Mouse (Mus musculus) cerebellum, postnatal 25 days (tissue): ENCODE data around the gene Abhd16a.

Experiments
- DNase-seq, 2 experiments: peaks; one replicate each; pipeline ENCODE4 v3.0.0; 2021; ENCODE audit warnings: mixed read lengths in 2 of 2

Gene Abhd16a

DNA sequence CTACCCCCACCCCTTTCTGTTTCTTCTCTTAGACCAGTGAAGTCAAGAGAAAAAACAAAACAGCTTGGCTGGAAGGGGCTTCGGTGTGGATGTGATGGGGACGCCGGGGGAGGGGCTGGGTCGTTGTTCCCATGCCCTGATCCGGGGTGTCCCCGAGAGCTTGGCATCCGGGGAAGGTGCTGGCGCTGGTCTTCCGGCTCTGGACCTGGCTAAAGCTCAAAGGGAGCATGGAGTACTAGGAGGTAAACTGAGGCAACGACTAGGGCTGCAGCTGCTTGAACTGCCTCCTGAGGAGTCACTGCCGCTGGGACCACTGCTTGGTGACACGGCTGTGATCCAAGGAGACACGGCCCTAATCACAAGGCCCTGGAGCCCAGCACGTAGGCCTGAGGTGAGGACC, 29.0 kb upstream of the Abhd16a start:
- peak in 1 of 2 experiments; percentile 27 for DNase-seq

DNA sequence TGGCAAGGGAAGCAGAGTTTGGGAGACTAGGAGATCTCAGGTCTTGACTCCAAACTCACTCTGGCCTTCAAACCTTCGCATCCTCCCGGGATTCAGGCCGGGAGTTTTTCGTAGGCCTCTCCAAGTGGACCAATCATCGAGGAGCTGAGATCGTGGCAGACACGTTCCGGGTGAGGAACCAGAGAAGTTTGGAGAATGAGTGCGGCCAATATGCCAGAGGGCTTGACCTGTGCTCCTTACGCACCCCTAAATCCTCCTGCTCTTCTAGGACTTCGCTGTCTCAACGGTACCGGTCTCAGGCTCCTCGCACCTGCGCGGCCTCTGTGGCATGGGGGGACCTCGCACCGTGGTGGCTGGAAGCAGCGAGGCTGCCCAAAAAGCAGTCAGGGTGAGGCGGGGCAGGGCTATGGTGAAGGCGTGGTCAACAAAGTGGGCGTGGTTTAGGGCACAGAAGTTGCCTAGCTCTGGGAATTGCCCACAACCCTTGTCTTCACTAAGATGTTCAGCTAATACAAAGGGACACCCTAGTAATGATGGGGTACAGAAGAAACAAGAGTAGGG, 28.2 kb upstream of the Abhd16a start:
- peak; percentile 29 to 57 for DNase-seq

DNA sequence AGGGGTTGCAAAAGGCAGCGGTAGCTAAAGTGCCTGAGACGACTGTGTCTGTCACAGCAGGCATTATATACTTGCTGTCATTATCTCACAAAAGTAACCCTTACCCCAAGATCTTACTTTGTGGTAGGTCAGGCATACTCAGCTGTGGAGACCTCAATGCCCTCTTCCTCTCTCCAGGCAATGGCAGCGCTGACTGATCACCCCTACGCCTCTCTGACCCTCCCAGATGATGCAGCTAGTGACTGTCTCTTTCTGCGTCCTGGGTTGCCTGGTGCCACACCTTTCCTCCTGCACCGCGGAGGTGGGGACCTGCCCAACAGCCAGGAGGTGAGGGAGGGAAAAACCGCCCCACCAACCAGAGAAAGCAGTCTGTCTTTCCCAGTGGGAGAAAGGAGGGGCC, 27.8 kb upstream of the Abhd16a start:
- DNase-seq: peak in 1 of 2 experiments; percentile 17

DNA sequence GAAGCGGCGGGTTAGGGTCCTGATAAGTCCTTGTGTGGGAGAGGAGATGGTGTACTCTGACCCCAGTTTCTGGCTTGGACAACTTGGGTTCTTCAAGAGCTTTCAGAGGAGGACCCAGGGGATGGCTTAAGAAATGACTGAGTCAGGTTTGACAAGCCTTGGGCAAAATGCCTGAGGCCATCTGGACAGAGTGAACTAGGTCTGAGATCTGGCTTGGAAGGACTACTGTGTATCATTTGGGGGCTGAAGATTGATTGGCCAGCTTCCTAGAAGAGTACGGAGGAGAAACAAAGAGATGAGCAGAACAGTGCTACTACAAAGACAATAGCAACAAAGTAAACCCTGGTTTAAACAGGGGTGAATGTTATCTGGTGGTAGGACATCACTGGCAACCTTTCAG, 25.6 kb upstream of the Abhd16a start:
- peak; percentile 52 to 70 for DNase-seq

DNA sequence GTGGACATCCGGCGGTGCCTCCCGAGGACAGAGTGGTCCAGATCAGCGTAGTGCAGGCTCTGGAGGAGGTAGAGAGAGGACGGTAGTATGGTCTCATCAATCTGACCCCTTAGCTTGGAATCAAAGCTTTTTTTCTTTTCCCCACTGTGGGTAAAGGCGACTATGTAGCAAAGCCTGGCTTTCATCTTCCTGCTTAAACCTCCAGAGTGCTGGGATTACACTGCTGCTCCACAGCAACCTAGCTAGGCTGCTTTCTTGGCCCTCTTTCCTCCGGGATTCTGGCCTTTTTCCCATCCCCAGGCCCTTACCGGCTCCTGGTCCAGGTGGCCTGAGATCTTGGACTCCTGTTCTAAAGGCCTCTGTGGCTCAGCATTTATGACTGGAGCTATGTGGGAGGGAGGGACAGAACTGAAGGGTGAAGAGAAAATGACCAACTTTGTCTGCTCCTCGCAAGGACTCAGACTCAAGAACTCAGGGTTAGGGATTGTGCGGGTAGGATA, 24.6 kb upstream of the Abhd16a start:
- DNase-seq: peak; percentile 75 to 79

DNA sequence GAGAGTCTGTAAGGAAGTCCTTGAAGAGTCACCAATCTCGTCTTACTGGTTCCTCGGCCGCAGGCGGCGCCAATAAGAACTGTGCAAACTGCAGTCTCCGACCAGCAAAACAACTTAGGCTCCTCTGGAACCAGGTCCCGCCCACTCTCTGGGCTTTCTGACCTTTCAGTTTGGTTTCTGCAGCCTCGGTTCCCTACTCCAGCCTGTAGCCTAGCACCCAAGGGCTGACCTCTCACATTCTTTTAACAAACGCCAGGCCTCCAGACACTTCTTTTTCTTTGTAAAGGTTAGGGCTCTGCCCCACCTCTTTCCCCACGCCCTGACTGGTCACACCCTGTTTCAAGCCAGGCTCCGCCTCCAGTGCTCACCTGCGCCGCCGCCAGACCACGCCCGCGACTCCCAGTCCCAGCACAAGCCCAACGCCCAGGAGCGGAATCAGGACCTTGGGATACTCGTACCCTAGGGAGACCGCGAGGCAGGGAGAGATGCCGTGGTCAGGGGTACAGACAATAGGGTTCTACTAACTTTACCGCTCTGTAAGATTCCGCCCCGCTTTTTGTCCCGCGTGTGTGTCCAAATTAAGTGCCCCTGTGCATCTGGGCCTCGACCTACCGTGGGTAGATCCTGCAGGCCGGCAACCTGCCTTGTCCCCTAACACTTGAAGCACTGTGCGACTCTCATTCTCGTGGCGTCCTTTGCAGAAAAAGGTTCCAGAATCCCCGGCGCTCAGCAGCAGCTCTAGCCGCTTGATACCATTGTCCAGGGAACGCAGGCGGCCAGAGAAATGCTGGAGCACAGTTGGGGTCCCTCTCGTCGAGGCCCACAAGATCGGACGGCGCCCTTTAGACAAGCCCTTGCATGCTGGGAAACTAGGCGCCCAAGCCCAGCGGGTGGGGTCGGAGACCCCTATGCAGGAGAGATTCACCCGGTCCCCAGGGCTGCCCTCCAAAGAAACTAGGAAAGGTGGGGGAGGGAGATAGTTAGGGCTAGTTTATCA, 23.8 kb upstream of the Abhd16a start, which contains the start of gene Ly6g6c:
Gene Ly6g6c (plus strand): TSS at position 438 of the 997 bp plus-strand sequence.
- DNase-seq: peak; percentile 71 to 83

DNA sequence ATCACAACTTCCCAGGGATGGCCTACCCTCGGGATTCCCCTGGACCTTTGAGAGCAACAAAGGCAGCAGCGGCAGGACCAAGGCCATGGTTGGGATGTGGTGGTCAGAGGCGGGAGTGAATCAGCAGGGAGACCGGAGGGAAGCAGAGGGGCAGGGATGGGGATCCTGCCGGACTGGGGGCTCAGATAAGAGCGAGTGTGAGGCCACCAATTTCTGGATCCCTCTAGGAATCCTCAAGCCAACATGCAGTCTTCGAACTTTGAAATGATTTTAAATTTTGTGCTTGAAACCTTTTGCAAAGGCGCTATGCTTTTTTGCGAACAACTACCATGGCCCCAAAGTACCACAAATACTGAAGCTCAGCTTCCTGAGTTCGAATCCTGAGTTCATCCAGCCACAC, 23.0 kb upstream of the Abhd16a start, which contains the start of gene Mpig6b:
Gene Mpig6b (minus strand): TSS at position 101 of the 400 bp plus-strand sequence.
- peak in 1 of 2 experiments; percentile 21 for DNase-seq

DNA sequence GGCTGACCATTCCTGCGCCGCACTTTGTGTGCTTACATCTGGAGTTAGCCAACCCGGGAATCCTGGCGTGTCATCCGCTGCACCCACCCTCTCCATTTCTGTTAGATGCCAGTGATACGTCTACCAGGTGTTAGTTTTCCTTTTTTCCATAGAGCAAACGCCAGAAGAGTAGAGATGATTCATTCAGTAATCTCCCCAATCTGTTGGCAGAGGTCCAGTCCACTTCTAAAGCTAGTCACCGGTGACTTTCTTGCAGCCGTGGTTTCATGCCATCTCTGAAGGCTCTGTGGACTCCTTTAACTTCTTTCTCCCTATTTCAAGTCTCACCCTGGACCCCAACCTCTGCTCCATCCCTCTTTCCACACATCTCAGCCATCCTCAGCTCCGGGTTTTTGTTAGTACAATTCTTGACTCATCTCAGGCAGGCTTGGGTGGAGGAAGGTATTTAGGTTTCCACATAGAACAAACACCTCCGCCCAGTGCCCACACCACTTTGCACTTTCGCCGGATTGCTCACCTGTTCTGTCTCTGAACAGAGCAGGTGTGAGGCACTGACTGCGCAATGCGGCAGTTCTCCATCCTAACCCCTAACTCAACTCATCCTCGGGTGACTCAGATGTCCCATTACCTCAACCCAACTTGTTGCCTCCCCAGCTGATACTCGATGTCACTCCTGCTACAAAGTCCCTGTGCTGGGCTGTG, 20.7 kb upstream of the Abhd16a start:
- DNase-seq: peak; percentile 36 to 56

DNA sequence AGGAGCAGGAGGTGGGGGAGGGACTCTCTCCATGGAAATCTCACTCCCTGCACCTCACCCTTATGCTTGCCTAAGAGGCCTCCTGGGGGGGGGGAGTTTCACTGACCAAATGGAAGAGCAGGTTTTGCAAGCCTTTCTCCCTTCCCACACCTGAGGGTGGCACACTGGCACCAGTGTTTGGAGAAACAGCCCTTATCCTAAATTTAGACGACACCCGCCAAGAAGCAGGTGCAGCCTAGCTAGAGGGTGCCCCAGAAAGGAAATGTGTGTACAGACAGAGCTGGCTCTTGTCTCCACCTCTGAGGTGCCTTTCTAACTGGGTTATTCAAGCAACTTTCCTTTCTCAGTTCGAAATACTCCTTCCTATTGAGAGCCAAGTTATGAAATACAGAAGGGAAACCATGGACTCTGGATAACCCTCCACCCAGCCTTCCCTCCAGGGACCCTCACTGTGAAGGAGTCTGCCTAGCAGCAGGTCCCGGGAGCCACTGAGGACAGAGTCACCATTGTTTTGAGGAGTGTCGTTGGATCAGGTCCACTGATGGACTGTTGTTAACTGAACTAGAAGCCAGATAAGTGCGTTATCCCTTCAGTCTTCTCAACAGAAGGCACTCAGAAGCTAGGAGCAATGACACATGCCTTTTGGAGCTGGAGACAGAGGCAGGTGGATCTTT, 18.4 kb upstream of the Abhd16a start:
- peak; percentile 85 to 91 for DNase-seq

DNA sequence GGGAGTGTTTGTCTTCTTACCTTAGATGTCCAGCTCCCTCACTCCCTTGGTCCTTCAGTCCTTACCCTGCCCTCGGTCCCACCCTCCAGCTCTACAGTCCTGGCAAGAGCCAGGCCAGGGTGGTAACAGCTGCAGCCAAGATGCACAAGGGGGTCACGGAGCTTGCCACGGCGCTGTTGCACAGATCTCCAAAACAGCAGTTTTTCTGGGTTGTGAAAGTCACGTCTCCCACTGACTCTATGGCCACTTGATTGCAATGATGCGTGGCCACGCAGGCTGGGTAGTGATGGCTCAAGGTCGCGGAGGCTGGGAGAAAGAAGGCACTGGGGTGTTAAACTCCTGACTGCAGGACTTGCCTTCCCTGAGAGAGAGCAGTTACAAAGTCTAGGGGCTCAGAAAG, 17.6 kb upstream of the Abhd16a start:
- peak; percentile 49 to 52 for DNase-seq

DNA sequence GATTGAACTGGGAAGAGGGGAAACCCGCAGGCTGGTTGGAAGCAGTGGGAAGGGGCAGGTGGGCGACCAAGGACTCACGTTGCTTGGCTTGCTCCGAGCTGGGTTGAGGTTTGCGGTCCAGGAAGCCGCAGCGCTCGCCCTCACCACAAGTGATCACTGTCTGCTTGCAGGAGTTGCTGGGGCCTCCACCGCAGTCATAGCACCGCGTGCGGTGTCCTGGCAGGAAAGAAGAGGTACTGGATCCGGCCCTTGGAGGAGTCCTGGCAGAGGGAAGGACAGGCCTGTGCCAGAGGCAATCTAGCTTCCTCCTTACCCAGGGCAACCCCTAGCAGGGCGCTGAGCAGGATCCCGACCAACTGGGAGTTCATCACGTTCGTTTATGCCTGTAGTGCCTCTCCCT, 15.0 kb upstream of the Abhd16a start:
- DNase-seq: peak; percentile 86 to 91

DNA sequence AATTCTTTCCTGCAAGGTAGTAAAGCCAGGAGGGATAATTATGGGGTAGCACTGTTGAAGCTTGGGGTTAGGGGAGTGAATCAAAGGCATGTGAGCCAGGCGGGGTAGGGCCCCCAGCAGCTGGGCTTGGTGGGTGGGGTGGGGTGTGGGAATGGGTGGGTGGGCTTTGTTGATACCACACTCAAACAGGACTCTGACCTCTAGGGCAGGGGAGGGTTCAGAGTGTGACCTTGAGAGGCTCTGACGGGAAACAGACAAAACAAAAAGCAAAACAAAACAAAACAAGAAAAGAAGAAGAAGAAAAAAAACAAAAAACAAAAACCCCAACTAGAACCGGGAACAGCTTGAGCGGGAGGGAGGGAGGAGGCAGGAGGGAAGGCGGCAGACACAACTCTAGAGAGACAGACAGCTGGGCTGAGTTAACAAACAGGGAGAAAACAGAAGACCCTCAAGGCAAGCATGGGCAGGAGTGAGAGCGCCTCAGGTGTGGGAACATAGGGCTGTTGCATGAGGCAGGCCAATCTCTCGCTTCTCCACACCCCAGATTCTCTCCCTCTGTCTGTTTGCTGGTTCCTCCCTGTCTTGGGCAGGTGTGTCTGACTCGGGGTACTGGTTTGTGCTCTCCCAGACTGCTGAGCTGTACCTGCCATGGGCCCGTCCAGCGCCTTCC, 12.4 kb upstream of the Abhd16a start, which contains the start of gene Ly6g6e:
Gene Ly6g6e (plus strand): TSS at position 396 of the 670 bp plus-strand sequence.
- DNase-seq: peak in 1 of 2 experiments; percentile 27

DNA sequence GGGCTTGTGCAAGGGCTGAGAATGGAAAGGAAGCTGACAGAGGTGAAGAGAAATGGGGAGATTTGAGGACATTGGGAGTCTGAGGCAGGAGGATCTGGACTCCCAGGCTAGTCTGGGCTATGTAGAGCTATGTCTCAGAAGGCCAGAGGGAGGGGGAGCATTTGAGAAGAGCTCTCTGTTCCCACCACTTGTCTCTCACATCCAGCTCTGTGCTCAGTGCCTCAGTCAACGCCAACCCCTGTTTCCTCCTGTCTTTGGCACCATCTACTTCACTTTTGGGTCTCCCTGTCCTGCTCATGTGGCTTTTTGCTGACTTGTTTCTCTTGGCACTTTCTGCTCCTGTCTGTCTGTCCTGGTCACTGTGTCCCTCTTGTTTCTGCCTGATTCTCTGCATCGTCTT, 11.8 kb upstream of the Abhd16a start:
- peak in 1 of 2 experiments; percentile 30 for DNase-seq

DNA sequence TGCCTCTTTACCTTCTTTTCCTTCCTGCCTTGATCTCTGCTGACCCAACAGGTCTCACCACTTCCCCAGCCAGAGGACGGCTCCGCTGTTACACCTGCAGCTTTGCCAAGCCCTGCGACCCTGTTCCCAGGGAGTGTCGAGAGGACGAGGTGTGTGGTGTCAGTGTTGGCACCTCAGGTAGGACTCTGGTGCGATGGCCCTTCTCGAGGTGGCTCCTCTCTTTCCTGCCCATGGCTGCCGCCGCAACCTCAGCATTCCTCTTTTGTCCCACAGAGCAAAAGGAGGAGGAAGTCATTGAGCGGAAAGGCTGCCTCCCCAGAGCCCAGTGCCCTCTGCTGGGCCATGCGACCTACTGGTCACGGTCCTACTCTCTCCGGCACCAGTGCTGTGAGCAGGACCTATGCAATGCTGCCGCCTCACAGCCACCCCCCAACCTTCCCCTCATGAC, 11.3 kb upstream of the Abhd16a start, which contains the start of gene Ly6g6d:
Gene Ly6g6d (minus strand): TSS at position 280 of the 448 bp plus-strand sequence.
- DNase-seq: peak; percentile 66 to 71

DNA sequence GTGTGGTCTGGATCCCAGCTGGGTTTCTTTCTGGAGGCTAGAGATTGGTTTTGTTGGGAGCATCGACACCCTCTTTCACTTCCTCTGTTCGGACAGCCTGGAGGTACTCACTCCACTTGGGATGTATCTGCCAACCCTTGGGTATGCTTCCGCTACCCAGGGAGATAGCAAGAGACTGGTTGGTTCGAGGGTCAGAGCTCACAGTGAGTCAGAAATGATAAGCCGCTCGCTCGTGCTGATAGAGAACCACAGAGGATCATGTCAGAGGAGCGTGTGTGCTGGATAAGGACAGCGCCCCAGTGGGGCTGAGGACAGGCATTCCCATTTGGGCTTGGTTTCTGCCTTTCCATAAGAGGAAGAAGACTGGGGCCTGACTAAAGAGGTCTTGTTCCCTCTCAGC, 9.3 kb upstream of the Abhd16a start:
- peak in 1 of 2 experiments; percentile 40 for DNase-seq

DNA sequence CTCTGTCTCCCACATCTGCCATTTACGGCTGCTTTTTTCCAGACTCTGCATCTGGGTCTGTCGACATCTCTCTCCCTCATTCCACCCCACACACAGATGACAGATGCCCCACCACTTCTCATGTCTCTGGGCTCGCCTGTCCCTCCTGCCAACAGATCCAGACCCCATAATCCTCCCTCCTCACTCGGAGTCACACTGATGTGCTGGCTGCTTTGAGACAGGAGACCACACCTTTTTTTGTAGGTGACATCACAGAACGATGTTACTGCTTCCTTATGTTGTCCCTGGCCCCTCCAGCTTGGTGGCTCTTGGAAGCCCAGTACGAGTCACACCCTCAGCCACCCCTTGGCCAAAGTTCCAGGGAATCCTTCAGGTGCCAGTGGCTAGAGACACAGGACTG, 8.8 kb upstream of the Abhd16a start:
- no peak for DNase-seq

DNA sequence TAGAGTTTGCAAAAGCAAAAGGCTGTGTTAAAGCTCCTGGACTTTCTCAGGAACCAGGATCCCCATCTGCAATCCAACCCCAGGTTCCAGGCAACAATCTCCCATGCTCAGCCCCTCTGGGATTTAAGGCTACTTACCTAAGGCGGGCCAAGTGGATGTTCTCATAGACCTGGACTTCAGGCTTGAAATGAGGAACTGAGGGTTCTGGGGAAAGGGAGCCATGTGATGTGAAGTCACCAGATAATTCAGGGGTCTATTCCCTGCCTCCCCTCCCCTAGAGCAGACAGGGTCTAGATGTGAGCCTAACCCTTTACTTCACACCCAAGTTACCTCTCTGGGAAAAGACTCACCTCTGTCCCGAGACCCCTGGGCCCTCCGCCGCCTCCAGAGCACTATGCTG, 8.4 kb upstream of the Abhd16a start:
- DNase-seq: no peak

DNA sequence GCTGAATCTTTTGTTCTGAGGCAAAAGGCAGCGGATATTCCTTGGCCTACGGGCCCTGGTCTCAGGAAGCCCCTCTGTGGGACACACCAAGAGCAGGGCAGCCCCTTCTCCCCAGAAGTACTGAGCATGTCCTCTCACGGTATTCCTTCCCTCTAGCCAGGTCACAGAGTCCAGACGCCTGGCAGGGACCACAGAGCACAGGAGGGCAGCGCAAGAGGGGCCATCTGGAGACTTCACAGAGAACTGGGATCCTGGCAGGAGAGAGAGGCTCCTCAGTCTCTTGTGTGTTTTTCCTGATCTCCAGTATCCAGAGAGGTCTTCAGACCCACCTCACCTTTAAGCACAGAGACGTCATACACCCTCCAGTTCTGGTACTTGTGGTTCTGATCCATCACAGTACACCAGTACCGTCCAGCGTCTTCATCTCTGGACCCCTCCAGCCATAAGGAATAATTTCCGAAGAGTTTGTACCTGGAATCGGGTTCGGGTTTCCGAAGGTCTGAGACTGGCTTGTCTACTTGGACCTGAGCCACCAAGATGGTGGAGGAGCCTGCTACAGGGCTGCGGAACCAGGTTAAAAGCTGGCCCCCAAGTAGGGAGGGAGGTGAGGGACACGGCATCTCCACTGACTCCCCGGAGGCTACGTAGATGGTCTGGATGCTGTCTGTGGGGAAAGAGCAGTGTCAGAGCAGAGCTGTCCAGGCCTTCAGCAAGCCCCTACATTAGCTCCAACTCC, 6.1 kb upstream of the Abhd16a start:
- DNase-seq: peak; percentile 82 to 83

DNA sequence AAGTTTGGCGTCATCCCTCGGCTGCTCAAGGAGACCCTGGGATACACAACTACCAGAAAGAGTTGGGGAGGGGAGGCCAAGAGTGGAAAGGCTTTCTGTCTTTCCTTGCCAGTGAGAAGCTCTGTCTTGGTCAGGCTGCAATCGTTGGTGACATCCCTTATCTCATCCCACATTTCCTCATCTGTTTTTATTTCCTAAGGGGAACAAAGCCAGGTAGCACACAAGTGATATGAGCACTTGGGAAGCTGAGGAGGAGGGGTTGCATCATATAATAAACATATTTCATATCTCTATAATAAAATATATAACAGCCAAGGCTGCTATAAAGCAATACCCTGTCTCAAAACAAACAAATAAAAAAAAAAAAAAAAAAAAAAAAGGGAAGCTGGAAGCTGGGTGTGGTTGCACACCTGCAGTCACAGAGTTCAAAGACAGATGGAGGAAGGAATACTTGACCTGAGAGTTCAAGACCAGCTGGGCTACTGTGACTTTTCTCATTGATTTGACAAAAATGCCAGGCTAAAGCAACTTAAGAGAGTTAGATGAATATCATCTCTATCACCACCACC, 5.0 kb upstream of the Abhd16a start:
- no peak for DNase-seq

DNA sequence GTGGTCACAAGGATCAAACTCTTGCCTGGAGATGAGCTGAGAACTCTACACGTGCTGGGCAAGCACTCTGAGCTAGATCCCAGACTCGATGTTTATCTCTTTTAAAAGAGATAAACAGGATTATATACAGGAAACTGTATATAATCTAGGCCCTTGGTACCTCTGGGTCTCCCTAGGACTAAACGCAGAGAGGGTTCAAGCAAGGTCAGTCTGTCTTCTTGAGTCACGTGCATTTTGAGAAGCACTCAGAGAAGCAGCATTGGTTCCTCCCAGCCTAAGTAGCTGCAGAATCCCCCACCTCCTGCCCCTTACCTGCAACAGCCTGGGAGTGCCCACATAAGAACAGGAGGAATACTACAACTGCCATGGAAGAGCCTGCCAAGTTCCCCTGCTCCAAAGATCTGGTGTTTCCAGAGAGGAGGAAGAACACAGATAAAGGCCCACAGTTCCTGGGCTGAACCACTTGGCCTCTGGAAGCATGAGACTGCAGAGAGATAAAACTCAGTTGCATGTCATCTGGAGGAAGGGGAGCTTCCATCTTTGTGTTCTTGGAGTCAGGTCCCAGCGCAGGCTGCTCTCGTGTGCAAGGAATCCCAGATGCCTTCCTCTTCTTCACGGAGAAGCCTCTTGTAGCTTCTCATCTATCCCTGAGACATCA, 3.7 kb upstream of the Abhd16a start, which contains the start of gene Ly6g6f:
Gene Ly6g6f (minus strand): TSS at position 403 of the 658 bp plus-strand sequence.
- DNase-seq: no peak
